Mouse (Mus musculus) MN1 (cell line): ENCODE results near the gene Rsbn1l.

Experiments used
- DNase-seq: peaks from one replicate; pipeline ENCODE4 v3.0.0-alpha.2; 2016; ENCODE audit warnings: low spot score

The Rsbn1l gene

DNA sequence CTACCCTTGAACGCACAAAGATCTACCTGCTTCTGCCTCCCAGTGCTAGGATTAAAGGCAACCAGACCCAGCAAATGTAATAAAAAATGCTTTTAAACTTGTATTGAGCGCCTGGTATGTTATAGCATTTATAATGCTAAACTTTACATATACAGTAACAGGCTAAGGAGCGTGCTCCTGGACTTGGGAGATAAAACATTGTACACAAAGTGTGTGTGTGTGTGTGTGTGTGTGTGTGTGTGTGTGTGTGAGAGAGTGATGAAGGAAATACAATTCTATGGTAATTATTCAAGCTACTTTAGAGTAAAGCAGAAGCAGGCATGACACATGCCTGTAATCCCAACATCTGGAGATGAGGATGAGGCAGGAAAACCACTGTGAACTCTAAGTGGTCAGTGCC, at the start of gene Rsbn1l:
Gene Rsbn1l (minus strand): TSS at position 101 of the 400 bp plus-strand sequence.
- DNase-seq: no peak

DNA sequence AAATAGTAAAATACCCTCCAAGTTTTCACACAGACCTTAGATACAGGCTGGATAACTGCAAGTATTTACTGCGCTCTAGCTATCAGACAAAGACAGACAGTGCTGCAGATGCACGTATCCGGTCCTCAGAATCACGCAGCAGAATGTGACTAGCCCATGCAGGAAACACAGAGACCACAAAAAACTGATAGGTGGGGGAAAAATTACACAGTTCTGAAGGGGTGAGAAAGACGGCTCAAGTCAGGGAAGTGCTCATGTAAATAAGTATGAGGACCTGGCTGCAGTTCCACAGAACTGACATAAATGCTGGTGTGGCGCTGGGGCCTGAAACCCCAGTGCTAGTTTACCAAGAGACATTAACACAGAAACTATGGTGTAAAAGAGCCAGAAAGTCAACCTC, 46.5 kb upstream of the Rsbn1l start:
- no peak for DNase-seq

DNA sequence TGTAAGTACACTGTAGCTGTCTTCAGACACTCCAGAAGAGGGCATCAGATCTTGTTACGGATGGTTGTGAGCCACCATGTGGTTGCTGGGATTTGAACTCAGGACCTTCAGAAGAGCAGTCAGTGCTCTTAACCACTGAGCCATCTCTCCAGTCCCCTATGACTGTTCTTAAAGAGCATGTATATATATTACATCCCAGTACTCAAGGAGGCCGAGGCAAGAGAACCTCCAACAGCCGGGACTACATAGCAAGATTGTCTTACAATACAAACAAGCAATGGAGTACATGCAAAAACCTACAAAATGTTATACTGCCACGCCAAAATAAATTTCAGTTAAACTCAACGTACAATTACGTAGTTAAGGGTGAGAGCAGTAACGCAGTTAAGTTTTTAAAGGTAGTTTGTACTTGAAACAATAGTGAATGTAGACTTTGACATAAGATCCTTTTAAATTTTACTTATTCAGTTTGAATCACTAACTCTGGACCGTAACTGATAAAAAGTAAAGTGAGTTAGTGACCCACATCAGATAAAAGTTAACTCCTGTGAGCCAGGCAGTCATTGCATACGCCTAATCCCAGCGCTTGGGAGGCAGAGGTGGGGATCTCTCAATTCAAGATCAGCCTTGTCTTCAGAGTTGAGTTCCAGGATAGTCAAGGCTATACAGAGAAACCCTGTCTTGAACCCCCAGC, 45.6 kb upstream of the Rsbn1l start:
- no peak for DNase-seq

DNA sequence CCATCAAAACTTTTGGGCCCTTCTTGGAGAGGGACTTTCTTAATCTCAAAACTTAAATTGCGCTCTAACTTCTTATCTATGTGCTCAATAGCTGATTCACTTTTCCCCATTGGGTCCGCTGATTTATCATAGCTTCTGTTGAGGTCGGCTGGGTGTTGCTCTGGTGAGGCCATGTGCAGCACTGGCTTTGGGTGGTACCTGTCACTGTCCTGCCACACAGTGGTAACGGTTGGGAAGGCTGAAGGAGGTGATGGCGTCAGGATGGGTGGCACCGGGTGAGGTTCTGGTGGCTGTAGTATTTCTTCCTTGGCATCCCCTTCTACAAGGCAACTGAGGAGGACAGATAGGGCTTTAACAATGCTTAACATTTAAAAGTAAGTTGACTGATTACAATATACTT, 42.2 kb upstream of the Rsbn1l start:
- no peak for DNase-seq

DNA sequence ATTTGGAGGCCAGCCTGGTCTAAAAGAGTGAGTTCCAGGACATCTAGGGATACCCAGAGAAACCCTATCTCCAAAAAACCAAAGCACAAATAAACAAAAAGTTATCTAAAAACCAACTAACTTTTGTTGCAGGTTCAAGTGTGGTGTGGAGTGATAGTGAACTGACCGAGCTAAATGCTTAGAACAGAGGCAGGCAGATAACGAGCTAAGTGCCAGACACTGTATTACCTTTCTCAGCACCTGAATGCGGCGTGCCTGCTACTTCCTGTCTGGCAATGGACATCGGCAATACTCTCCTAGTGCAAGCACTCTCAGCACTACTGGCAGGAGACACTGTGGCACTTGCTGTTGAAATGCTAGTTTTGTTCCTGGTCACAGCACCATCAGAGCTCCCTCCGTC, 41.4 kb upstream of the Rsbn1l start:
- DNase-seq: no peak

DNA sequence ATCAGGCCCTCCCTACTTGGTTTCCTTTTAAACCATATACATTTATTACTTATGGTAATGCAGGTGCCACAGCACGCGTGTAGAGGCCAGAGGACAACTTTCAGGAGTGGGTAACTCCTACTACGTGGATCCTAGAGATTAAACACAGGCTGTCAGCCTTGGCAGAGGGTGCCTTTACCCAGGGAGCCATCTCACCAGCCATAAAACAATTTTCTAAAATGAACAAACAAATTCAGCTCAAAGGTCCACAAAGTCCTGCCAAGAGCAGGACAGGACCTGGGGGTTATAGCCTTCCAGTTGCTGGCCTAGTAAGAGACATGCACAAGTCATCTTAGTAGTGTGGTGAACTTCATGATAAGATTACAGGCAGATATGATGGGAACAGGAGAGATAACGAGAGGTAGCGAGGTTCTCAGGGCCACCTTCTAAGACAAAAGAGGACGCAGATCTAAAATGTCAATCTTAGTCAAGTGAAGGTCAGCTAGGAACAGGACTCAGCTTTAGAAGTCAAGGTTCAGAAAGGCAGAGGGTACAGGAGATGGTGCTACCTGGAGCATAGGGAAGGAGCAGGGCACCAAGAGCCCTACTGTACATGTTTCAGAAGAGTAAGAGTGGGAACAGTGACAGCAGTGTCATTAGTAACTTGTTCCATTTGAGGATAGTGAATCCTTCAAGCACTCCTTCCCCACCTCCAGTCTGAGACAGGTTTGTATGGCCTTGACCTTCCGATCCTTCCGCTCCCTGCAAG, 34.0 kb upstream of the Rsbn1l start:
- DNase-seq: no peak

DNA sequence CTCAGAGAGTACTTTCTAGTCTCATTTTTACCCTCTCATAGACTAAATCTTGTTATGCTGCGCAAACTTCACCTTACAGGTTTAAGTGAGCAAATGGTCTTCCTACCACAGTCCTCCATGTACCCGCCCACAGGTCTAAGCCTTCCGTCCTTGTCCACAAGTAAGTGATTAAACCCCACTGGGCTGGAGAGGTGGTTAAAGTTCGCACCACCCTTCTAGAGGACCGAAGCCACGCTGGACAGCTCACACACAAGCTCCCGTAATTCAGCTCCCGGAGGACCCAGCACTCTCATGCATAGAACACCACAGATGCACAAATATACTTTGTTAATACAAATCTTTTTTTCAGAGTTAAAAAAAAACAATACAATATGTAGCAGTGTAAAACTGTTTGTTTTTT, 30.1 kb upstream of the Rsbn1l start:
- DNase-seq: no peak

DNA sequence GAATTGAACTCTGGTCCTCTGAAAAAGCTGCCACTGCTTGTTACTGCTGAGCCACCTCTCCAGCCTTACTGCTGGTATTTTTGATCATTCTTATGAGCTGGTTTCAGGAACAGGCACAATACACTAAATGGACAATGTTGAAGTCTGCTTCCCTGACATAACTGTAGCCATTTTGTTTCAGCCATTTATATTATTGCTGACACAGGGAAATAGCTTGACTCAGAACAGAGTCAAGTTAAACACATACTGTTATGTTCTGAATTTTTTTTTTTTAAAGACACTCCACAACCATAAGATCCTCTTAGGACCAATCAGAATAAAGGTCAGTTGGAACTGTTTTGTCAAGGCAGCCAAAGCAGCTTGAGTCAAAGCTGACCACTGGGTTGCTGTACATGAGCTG, 27.3 kb upstream of the Rsbn1l start:
- DNase-seq: no peak

DNA sequence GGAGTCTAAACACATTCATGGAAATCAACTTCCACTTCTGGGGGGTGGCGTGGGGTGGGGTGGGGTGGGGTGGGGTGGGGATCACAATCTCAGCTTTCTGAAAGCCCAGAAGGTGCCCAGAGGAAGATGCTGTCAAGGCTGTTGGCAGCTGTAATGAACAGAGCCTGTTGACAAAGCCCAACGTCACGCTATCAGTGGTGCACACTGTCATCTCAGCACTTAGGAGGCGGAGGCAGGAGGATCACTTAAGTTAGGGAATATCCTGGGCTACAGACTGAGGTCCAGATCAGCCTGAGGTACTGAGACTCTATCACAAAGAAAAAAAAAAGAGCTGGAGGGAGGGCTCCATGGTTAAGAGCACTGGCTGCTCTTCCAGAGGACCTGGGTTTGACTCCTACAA, 18.5 kb upstream of the Rsbn1l start:
- DNase-seq: no peak

DNA sequence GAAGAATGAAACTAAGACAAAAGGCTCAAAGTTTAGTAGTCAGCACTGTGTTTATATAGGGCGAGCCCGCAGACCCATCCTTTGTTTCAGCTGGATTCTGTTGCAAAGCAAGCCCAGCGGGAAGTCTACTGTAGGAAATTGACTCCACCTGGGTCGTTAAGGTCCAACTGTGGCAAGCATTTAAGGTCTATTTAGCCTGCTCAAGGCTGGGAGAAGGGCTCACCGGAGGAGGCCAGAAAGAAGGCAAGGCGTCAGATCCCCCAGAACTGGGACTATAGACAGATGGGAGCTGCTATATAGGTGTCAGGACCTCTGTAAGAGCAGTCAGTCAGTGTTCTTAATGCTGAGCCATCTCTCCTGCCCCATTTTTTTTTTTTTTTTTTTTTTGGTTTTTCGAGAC, 17.8 kb upstream of the Rsbn1l start:
- DNase-seq: no peak

DNA sequence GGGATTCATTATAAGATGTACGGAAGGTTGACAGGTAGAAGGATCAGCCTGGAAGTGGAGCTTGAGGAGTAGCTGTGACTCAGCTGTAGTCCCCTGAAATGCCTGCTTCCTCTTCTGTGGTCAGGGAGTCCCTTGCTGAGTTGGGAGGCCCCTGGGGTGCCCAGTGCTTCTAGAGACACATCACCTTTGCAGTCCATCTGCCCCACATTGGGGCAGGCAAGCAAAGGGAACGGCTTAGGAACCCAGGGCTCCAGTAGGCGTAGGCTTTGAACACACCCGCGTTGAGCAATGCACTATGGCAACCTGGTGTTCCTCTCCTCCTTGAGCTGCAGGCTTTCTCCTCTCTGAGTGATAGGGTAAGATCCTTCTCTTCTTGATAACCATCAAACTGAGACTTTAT, 16.9 kb upstream of the Rsbn1l start:
- no peak for DNase-seq

DNA sequence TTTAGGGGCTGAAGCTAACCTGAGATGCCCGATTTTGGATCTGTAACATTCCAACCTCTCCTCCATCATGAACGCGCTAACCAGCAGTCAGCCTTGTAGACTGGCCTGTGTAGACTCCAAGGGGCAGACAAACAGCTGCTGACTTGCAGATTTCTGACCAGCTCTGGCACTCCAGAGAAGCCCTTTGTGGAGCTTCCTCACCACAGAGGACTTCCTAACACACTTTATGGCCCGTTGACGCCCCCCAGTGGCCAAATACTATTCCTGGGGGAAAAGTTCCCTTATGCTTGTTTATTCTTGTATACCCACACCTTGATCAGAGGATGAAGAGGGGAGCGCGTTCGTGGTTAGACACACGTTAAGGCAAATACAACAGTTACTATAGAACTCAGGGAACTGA, 12.8 kb upstream of the Rsbn1l start:
- DNase-seq: peak; percentile 54

DNA sequence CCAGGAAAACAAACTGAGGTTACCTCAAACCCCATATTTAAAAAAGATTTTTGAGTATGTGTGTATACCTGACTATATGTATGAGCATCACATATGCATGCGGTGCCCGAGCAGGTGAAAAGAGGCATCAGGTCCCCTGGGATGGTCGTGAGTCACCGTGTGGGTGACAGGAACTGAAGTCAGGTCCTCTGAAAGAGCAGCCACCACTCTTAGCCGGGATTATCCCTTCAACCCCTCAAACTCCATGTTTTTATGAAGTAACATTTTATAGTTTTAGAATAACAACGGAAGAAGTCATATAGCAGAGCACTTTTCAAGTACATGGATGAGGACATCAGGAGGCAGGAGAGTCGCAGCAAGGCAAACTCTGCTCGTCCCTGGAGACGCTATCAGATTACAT, 12.3 kb upstream of the Rsbn1l start:
- DNase-seq: no peak

DNA sequence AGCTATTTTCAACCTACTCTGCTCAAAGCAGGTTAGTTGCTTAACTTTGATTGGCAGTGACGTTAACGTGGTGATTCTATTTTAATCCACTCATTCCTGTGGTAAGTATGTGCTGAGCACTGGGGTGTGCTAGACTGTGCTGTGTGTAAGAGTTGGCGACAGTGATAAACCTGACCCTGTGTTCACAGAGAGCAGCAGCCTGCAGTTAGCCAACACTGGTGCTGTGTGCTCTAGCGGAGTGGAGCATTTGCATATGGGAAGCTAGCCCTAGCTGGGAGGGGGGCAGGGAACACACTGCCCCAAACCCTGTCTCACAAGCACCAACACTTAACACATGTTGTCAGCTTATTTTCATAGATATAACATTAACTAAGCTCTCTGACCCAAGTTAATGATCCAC, 11.7 kb upstream of the Rsbn1l start:
- no peak for DNase-seq

DNA sequence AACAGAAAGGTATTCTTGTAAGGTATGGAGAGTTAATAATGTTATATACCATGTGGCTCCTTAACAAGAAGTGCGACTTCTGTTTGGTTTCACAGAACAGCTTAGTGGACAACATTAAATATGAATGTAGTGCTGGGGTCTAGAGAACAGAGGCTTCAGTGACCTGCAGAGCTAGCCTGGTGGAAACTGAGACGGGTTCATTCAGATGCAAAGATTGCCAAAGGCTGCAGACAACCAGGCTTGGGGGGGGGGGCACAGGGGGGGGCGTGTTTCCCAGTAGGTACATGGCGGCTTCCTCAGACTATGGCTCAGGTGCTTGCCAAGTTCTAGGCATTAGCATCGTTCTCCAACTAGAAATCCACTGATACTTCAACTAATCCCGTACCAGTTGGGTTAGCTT, 8.2 kb upstream of the Rsbn1l start:
- DNase-seq: no peak

DNA sequence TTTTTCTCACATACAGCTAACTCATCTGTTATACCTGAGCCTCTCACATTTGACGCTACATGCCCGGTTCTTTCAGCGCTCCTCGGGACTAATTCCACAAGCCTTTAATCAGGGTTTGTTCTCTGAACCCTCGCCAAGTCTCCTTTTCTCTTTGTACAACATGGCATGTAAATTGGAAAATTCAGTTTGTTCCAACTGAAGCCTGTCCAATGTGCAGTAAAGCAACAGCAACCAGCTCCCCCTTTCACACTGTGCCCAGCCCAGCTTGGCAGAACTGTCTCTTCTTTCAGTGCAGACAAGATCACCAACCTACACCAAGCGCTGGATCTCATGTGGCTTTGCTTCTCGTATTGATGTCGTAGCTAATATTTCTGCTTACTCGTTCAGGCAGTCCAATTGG, 7.1 kb upstream of the Rsbn1l start:
- DNase-seq: no peak

DNA sequence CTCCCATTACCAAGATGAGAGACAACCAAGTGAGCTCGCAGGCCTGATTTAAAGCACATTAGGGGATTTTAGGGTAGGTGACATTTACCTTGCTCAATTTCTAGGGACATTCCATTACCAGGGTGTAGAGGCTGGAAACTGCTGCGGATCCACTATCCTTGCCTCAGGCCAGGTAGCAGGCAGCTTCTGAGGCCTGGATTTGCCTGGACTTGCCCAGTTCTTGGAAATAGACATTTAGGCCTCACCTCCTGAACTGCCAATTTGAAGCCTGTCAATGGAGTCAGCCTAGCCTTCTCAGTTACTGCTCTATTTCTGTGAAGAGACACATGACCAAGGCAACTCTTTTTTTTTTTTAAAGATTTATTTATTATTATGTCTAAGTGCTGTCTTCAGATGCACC, 4.7 kb upstream of the Rsbn1l start:
- no peak for DNase-seq

DNA sequence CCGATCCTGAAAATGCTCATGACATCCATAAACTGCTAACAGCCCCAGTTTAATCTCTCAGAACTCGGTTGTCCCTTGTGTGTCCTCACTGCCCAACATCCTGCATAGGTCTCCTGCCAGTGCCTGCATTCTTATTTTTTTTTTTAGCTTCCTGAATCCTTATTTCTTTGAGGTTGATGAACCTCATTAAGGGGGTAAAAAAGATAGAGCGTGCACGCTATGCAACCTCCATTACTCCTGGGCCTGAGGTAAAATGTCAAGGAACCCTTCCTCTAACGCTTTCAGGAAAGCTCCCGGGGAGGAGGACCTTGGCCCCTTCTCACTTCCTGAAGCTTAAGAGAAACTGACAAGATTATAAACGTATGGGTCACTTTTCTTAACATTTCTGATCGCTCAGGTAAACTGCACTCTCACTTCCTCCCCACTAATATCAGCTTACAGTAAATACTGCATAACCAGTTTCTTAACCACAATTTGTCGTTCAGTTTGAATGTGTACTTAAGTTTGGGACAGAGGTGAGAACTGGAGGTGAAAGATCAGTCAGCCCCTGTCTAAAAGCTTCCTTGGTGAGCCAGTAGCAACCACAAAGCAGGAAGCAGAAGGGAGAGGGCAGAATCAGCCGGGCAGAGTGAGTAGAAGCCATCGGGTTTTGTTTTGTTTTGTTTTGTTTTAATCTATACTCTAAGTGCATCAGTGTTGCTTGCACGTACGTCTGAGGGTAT, 923 bp downstream of the Rsbn1l start:
- no peak for DNase-seq

DNA sequence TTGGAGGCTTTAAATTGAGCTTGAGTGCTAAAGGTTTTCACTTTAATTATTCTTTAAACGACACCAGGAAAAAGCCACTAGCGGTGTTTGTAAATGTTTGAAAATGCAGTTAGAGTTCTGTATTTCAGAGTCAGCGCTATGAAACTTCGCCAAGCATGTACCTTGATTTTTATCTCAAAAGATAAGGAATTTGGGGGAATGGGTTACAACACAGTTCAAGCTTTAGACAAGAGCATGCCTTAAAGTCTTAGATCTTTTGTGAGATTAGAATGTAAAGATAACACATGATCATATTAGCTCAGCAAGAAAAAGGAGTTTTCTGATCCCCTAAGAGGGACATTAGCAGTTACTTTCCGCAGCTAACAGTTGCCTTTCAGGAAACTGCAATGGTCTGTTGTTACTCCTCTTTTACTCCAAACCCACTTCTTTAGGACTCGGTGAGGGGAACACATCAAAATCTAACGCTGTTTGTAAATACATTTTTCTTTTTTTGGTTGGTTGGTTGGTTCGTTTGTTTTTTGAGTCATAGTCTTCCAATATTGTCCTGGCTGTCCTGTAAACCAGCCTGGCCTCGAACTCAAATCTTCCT, 3.8 kb downstream of the Rsbn1l start:
- DNase-seq: no peak

DNA sequence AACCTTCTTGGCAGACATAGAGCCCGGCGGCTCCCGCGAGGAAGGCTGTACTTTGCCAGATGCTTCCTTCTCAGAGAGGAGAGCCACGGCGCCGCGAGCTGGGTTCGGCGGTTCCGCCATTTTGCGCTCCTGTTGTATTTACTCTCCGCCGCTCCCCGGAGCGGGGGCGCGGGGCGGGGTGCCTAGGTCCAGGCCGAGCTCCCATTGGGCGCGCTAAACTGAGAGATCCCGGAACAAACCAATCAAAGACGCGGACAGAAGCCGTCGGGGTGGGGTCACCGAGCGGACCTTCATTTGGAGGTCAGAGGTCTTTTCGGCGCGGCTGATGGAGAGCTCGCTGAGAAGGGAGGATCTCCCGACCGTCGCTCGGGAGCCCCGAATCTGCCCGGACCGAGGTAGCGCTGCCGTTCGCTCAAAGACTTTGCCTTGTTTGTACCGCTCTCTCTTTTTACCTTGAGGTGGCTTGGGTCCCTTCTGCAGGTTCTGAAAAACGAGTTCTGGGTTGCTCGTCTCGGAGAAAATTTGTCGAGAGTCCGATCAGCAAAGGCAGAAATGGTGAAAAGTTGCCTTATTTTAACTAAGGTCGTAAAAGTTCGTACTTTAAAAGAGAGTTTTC, 4.4 kb downstream of the Rsbn1l start:
- peak; percentile 95 for DNase-seq

DNA sequence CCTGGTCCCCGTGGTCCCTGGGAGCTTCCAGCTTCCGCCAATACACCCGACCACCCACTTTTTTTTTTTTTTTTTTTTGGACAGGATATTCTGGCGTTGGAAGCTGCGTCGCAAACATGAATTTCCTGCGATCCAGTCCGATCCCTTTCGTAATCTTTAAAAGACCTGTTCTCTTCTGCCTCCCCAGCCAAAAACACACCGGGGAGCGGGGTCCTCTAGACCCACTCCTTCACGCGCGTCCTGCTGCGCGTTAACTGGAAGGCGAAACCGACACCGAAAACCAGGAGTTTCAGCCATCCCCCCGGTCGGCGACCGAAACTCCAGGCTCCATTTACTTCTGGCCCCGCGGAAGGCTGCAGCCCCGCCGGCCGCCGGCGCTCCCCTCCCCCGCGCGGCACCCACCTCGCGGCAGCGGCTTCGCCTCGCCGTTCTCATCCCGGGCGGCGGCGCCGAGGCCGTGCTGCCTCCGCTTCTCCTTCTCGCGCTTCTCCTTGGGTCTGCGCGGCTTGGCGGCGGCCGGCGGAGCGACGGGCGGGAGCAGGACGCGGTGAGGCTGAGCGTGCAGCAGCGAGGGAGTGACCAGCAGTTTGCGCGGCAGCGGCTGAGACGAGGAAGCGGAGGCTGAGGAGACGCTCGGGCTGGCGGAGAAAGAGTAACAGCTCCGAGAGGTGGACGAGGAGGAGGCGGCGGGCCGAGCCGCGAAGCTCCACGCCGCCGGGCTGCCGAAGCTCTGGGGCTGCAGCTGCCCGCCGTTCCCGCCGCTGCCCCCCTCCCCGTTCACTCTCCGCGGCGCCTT, 5.1 kb downstream of the Rsbn1l start:
- DNase-seq: peak; percentile 55

DNA sequence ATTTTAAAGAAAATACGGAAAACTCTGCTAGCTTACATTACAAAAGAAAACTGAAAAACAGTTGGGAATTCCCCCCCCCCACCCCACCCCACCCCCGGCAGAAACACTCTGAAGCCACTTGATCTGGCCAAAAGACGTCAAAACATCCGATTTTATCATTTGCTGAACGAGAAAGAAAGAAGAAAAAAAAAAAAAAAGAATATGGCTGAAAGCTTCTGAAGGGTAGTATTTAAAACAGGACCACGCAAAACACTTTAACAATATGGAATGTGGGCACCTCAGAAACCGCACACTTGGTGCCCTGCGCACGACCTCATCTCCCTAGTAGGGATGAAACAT, 5.7 kb downstream of the Rsbn1l start:
- DNase-seq: no peak
